In genomic region chr1:185535321-185535720, GRCm38 (mm10) we compare ENCODE assay signal across 18 mouse cellular contexts.
DNase-seq lines count a peak whose midpoint lies in the region; ATAC-seq lines count a peak whose summit lies in the region.
"Had no signal": no experiment of that assay in that cellular context is flagged by ENCODE, and none has a peak within 500 bp of the region (broad histone marks: within the 10 kb centered on the region; RNA-seq: fewer than 3 reads in every experiment).

No protein-coding gene starts in this region.

- intact Hi-C loops in gastrocnemius, postnatal 14 days (cut with DNase I; ENCODE audit: low total_unique reads) = no loop called here

- H3K4me3 ChIP-seq in embryonic facial prominence, embryonic 14.5 days (ENCODE audit: low read depth, low read length) = no peak overlapping the region
- no peak overlapping the region for H3K4me3 ChIP-seq in limb, embryonic 10.5 days
- no peak overlapping the region for H3K4me3 ChIP-seq in kidney, embryonic 16.5 days (ENCODE audit: low read length)
- H3K4me3 ChIP-seq: forebrain, embryonic 10.5 days; heart, embryonic 15.5 days had no signal

- no peaks in the 10 kb centered on the region for H3K4me1 ChIP-seq in embryonic facial prominence, embryonic 14.5 days (ENCODE audit: control insufficient read depth, insufficient read depth, low read length)
- H3K4me1 ChIP-seq in limb, embryonic 10.5 days = peaks cover 11% of the 10 kb centered on the region
- no peaks in the 10 kb centered on the region for H3K4me1 ChIP-seq in kidney, embryonic 16.5 days (ENCODE audit: insufficient read depth, low read length)
- H3K4me1 ChIP-seq: forebrain, embryonic 10.5 days; heart, embryonic 15.5 days had no signal

- no peak overlapping the region for H3K9ac ChIP-seq in embryonic facial prominence, embryonic 14.5 days (ENCODE audit: low read depth, low read length)
- no peak overlapping the region for H3K9ac ChIP-seq in kidney, embryonic 16.5 days (replicated peaks; ENCODE audit: low read length)
- H3K9ac ChIP-seq: heart, embryonic 15.5 days; lung, embryonic 14.5 days had no signal

- no peaks in the 10 kb centered on the region for H3K27me3 ChIP-seq in embryonic facial prominence, embryonic 14.5 days (replicated peaks; ENCODE audit: control insufficient read depth, insufficient read depth, low read length)
- no peaks in the 10 kb centered on the region for H3K27me3 ChIP-seq in limb, embryonic 10.5 days (ENCODE audit: low read depth, poor library complexity, severe bottlenecking)
- no peaks in the 10 kb centered on the region for H3K27me3 ChIP-seq in kidney, embryonic 16.5 days (ENCODE audit: insufficient read depth, low read length)
- H3K27me3 ChIP-seq: heart, embryonic 15.5 days had no signal

- peak overlapping the region; percentile 44; the same call in 1 of the 2 replicates for H3K27ac ChIP-seq in embryonic facial prominence, embryonic 14.5 days (replicated peaks; ENCODE audit: low read depth, low read length)
- peak overlapping the region; percentile 10; the same call in 1 of the 2 replicates for H3K27ac ChIP-seq in limb, embryonic 10.5 days
- H3K27ac ChIP-seq in kidney, embryonic 16.5 days (ENCODE audit: low read length) = no peak overlapping the region
- H3K27ac ChIP-seq: forebrain, embryonic 10.5 days; heart, embryonic 15.5 days had no signal

- no peaks in the 10 kb centered on the region for H3K9me3 ChIP-seq in embryonic facial prominence, embryonic 14.5 days (ENCODE audit: control insufficient read depth, low read length)
- no peaks in the 10 kb centered on the region for H3K9me3 ChIP-seq in limb, embryonic 10.5 days (replicated peaks)
- H3K9me3 ChIP-seq in kidney, embryonic 16.5 days (ENCODE audit: low read length) = no peaks in the 10 kb centered on the region
- H3K9me3 ChIP-seq: forebrain, embryonic 10.5 days; heart, embryonic 15.5 days had no signal

- no peak overlapping the region for H3K4me2 ChIP-seq in embryonic facial prominence, embryonic 14.5 days (ENCODE audit: low read depth, low read length)
- no peak overlapping the region for H3K4me2 ChIP-seq in kidney, embryonic 16.5 days (replicated peaks; ENCODE audit: low read depth, low read length)
- H3K4me2 ChIP-seq: heart, embryonic 15.5 days; lung, embryonic 14.5 days; midbrain, embryonic 11.5 days had no signal

- no peaks in the 10 kb centered on the region for H3K36me3 ChIP-seq in embryonic facial prominence, embryonic 14.5 days (ENCODE audit: control insufficient read depth, insufficient read depth, low read length)
- H3K36me3 ChIP-seq in limb, embryonic 10.5 days = no peaks in the 10 kb centered on the region
- H3K36me3 ChIP-seq in kidney, embryonic 16.5 days (ENCODE audit: insufficient read depth, low read length) = no peaks in the 10 kb centered on the region
- H3K36me3 ChIP-seq: forebrain, embryonic 10.5 days; heart, embryonic 15.5 days had no signal

- no peak for ATAC-seq in embryonic facial prominence, embryonic 14.5 days (ENCODE audit: low read depth)
- ATAC-seq in kidney, embryonic 16.5 days (ENCODE audit: low FRiP score, low TSS enrichment) = no peak
- ATAC-seq: hindbrain, embryonic 16.5 days had no signal

- DNase-seq in gastrocnemius, postnatal 25 days = peak; percentile 40
- DNase-seq in gastrocnemius, postnatal 14 days = no peak
- DNase-seq in embryonic facial prominence, embryonic 14.5 days (ENCODE audit: low spot score) = no peak
- DNase-seq in limb, embryonic 10.5 days (ENCODE audit: low spot score) = no peak
- peak; percentile 18 for DNase-seq in lung, postnatal 36 days
- DNase-seq in cerebellum, postnatal 14 days = no peak
- DNase-seq in cerebellum, adult 9-10 months = no peak
- DNase-seq: adrenal gland, postnatal 14 days; cerebellum, adult 8-10 months; kidney, adult 8-10 months; liver; lung, embryonic 14.5 days; retina, postnatal 1 day had no signal

- 84% methylated on average over 5 of the region's 6 CpGs for WGBS in embryonic facial prominence, embryonic 14.5 days
- WGBS in limb, embryonic 10.5 days = 83% methylated on average over 6 of the region's 6 CpGs
- WGBS in kidney, embryonic 16.5 days = 74% methylated on average over 6 of the region's 6 CpGs

Comparison
In these comparisons a context has a peak if more than half of its experiments do, and no peak if none do; other contexts are left out.
1. DNase-seq: peak in gastrocnemius, postnatal 25 days (single experiment) and lung, postnatal 36 days (single experiment); none in gastrocnemius, postnatal 14 days (single experiment), embryonic facial prominence, embryonic 14.5 days (single experiment), limb, embryonic 10.5 days (single experiment), cerebellum, postnatal 14 days (0 of 2) and cerebellum, adult 9-10 months (single experiment).